In genomic region chr13:52428527-52428926, GRCm38 (mm10) we compare ENCODE assay signal across 17 mouse cellular contexts.
"Had no signal": no experiment of that assay in that cellular context is flagged by ENCODE, and none has a peak within 500 bp of the region (broad histone marks: within the 10 kb centered on the region; RNA-seq: fewer than 3 reads in every experiment).

No protein-coding gene starts in this region.

- DNase-seq: left cerebral cortex, postnatal 4 days; liver; liver, embryonic 13.5 days; liver, postnatal 0 days; lung, adult 18-20 months; lung, adult 2 months; lung, embryonic 14.5 days; lung, postnatal 10 days; lung, postnatal 14 days; lung, postnatal 36 days; lung, postnatal 4 days; midbrain, embryonic 14.5 days had no signal

- ATAC-seq: liver, embryonic 12.5 days; liver, postnatal 0 days; lung, postnatal 0 days; midbrain, embryonic 13.5 days; midbrain, embryonic 15.5 days; midbrain, embryonic 16.5 days had no signal
